Mouse (Mus musculus): ENCODE results near the gene Pcyt1b.

The Pcyt1b gene

GRCm38 (mm10) chrX:93654218-93655002, at the start of gene Pcyt1b:
Pcyt1b (plus strand) TSS chrX:93654863.
- no peak for DNase-seq (ENCODE audit: low read depth, low spot score)

GRCm38 (mm10) chrX:93630256-93630655, 24.4 kb upstream of the Pcyt1b start:
- DNase-seq (ENCODE audit: low read depth, low spot score): no peak

GRCm38 (mm10) chrX:93631657-93632449, 22.8 kb upstream of the Pcyt1b start, which contains the start of gene Pola1:
Pola1 (minus strand) TSS chrX:93632155.
- DNase-seq (ENCODE audit: low read depth, low spot score): peak; percentile 95

- DNase-seq (ENCODE audit: low read depth, low spot score): peak; percentile 9
Observed at GRCm38 (mm10) chrX:93634861-93635375, 19.7 kb upstream of the Pcyt1b start.

GRCm38 (mm10) chrX:93643600-93643999, 11.1 kb upstream of the Pcyt1b start:
- DNase-seq (ENCODE audit: low read depth, low spot score): no peak

- DNase-seq (ENCODE audit: low read depth, low spot score): no peak
Observed at GRCm38 (mm10) chrX:93644022-93644421, 10.6 kb upstream of the Pcyt1b start.

- no peak for DNase-seq (ENCODE audit: low read depth, low spot score)
Observed at GRCm38 (mm10) chrX:93650738-93651137, 3.9 kb upstream of the Pcyt1b start.

GRCm38 (mm10) chrX:93655153-93655552, 490 bp downstream of the Pcyt1b start:
- DNase-seq (ENCODE audit: low read depth, low spot score): no peak

- DNase-seq (ENCODE audit: low read depth, low spot score): peak; percentile 53
Observed at GRCm38 (mm10) chrX:93663919-93664586, 9.4 kb downstream of the Pcyt1b start.

- DNase-seq (ENCODE audit: low read depth, low spot score): peak; percentile 46
Observed at GRCm38 (mm10) chrX:93664787-93665186, 10.1 kb downstream of the Pcyt1b start.

GRCm38 (mm10) chrX:93674432-93674831, 19.8 kb downstream of the Pcyt1b start:
- no peak for DNase-seq (ENCODE audit: low read depth, low spot score)

GRCm38 (mm10) chrX:93674836-93675795, 20.5 kb downstream of the Pcyt1b start:
- DNase-seq (ENCODE audit: low read depth, low spot score): peak; percentile 78

- DNase-seq (ENCODE audit: low read depth, low spot score): no peak
Observed at GRCm38 (mm10) chrX:93676228-93676627, 21.6 kb downstream of the Pcyt1b start.

- DNase-seq (ENCODE audit: low read depth, low spot score): no peak
Observed at GRCm38 (mm10) chrX:93689287-93689686, 34.6 kb downstream of the Pcyt1b start.

- DNase-seq (ENCODE audit: low read depth, low spot score): no peak
Observed at GRCm38 (mm10) chrX:93690672-93691071, 36.0 kb downstream of the Pcyt1b start.

- no peak for DNase-seq (ENCODE audit: low read depth, low spot score)
Observed at GRCm38 (mm10) chrX:93697596-93697995, 42.9 kb downstream of the Pcyt1b start.

GRCm38 (mm10) chrX:93700528-93701225, 46.0 kb downstream of the Pcyt1b start:
- peak; percentile 46 for DNase-seq (ENCODE audit: low read depth, low spot score)

GRCm38 (mm10) chrX:93712566-93712965, 57.9 kb downstream of the Pcyt1b start:
- DNase-seq (ENCODE audit: low read depth, low spot score): no peak

GRCm38 (mm10) chrX:93729529-93729928, 74.9 kb downstream of the Pcyt1b start:
- DNase-seq (ENCODE audit: low read depth, low spot score): no peak

GRCm38 (mm10) chrX:93730854-93731253, 76.2 kb downstream of the Pcyt1b start:
- DNase-seq (ENCODE audit: low read depth, low spot score): no peak

All from ZHBTc4 (cell line).